Mouse (Mus musculus) Patski (cell line): Measurements from ENCODE around the gene Sult2a6. TPM values are rescaled to one million over a fixed set of nuclear protein-coding genes. Genes with fewer than 3 reads are reported as not detected.

ENCODE experiments used
- ATAC-seq: fragments of 100-300 bp; one replicate; pipeline ENCODE4 v1.8.0; 2021
- CTCF ChIA-PET: fragments of 350-600 bp; sonication (Branson Sonifier 250); formaldehyde crosslinking; loops from one replicate; lab custom pipeline; 2022; ENCODE audit warnings: inconsistent platforms; lab: Charles Lee
- POLR2A ChIA-PET: fragments of 350-600 bp; sonication (Branson Sonifier 250); formaldehyde crosslinking; loops from one replicate; lab custom pipeline; 2022; ENCODE audit warnings: antibody characterized with exemption, inconsistent platforms; lab: Charles Lee
- DNase-seq: peaks from one replicate; pipeline ENCODE4 v3.0.0-alpha.2; 2011; ENCODE audit warnings: low read depth, low spot score
- H3K27me3 ChIP-seq: fragments of 371-371 bp; one replicate; pipeline ENCODE4 v1.5.1; 2021
- CTCF ChIP-seq: fragments of 100-300 bp; IDR thresholded peaks from one replicate; pipeline ENCODE4 v1.5.1; 2021
- in situ Hi-C: fragments of 300-500 bp; cut with MboI; formaldehyde crosslinking; loops from 3 replicates; pipeline ENCODE4 v1.11.1; 2018; ENCODE audit warnings: low pct_unique_long_range_greater_than_20kb, mixed read lengths
- polyA plus RNA-seq: library from polyadenylated mRNA; unstranded; gene quantifications from one replicate; pipeline ENCODE4 v1.2.3, GENCODE M21; 2021

The Sult2a6 gene
- polyA plus RNA-seq = not detected

GRCm38 (mm10) chr7:14254770-14255169 is at the start of gene Sult2a6:
TSS of gene Sult2a6 (minus strand) at chr7:14254870.
- no peak for TF ChIP-seq CTCF

GRCm38 (mm10) chr7:14215231-14215630 is 39.4 kb downstream of the Sult2a6 start:
- ATAC-seq (no peak), DNase-seq (no peak)
- no peak for TF ChIP-seq CTCF
- ChIA-PET CTCF (no interaction called here), POLR2A (no interaction called here)
- in situ Hi-C loops = no loop called here
- H3K27me3 ChIP-seq = no peaks in the 10 kb centered on the region

More at GRCm38 (mm10) chr7:14254770-14255169, at the start of gene Sult2a6:
- DNase-seq (no peak), ATAC-seq (no peak)
- in situ Hi-C loops = no loop called here
- H3K27me3 ChIP-seq = no peaks in the 10 kb centered on the region
- ChIA-PET POLR2A (no interaction called here), CTCF (no interaction called here)

GRCm38 (mm10) chr7:14203417-14203816 is 51.3 kb downstream of the Sult2a6 start:
- ATAC-seq (no peak), DNase-seq (no peak)
- ChIA-PET POLR2A (no interaction called here), CTCF (no interaction called here)
- no peaks in the 10 kb centered on the region for H3K27me3 ChIP-seq
- no peak for TF ChIP-seq CTCF
- in situ Hi-C loops = no loop called here

- no peak for ATAC-seq
- ChIA-PET CTCF (no interaction called here), POLR2A (no interaction called here)
- DNase-seq = no peak
- in situ Hi-C loops = no loop called here
- H3K27me3 ChIP-seq = no peaks in the 10 kb centered on the region
- no peak for TF ChIP-seq CTCF
Measured at GRCm38 (mm10) chr7:14202487-14202886, 52.2 kb downstream of the Sult2a6 start.

Other genes with a start within 250 kb of the Sult2a6 start
- gene Sult2a3, start 131.8 kb downstream of the Sult2a6 start, polyA plus RNA-seq = not detected
- 0.05 TPM for gene Obox8, start 78.7 kb upstream of the Sult2a6 start, polyA plus RNA-seq
- gene Sult2a8, start 191.9 kb upstream of the Sult2a6 start, polyA plus RNA-seq = not detected
- gene Sult2a7, start 239.4 kb upstream of the Sult2a6 start, polyA plus RNA-seq = not detected